In genomic region chrX:11745911-11746310, GRCm38 (mm10) we compare ENCODE assay signal across 34 mouse cellular contexts.
DNase-seq lines count a peak whose midpoint lies in the region; ATAC-seq and TF ChIP-seq lines count a peak whose summit lies in the region.
"Had no signal": no experiment of that assay in that cellular context is flagged by ENCODE, and none has a peak within 500 bp of the region (broad histone marks: within the 10 kb centered on the region; RNA-seq: fewer than 3 reads in every experiment).

No protein-coding gene starts in this region.

- H3K4me3 ChIP-seq in hindbrain, postnatal 0 days (ENCODE audit: low read length) = no peak overlapping the region
- H3K4me3 ChIP-seq in hindbrain, embryonic 14.5 days (replicated peaks; ENCODE audit: low read length) = no peak overlapping the region
- H3K4me3 ChIP-seq in left cerebral cortex, adult 2 months = no peak overlapping the region
- H3K4me3 ChIP-seq: forebrain, embryonic 10.5 days; gastrocnemius, adult 2 months; heart, adult 2 months; heart, embryonic 12.5 days; hindbrain, embryonic 13.5 days; neural tube, embryonic 13.5 days had no signal

- H3K27me3 ChIP-seq in hindbrain, postnatal 0 days (ENCODE audit: insufficient read depth, low read length) = no peaks in the 10 kb centered on the region
- H3K27me3 ChIP-seq in hindbrain, embryonic 14.5 days (ENCODE audit: control insufficient read depth, insufficient read depth, low read length) = no peaks in the 10 kb centered on the region; the same call in 1 of the 2 replicates
- H3K27me3 ChIP-seq in Patski = no peaks in the 10 kb centered on the region
- H3K27me3 ChIP-seq: CH12.LX; heart, embryonic 12.5 days; neural tube, embryonic 13.5 days had no signal

- TF ChIP-seq POLR2A in brain, embryonic 14.5 days (IDR thresholded peaks at IDR 0.05; ENCODE audit: borderline replicate concordance, extremely low read depth, insufficient read depth, insufficient read length, poor library complexity, severe bottlenecking) = no peak

- H3K36me3 ChIP-seq in hindbrain, postnatal 0 days (ENCODE audit: insufficient read depth, low read length) = no peaks in the 10 kb centered on the region
- H3K36me3 ChIP-seq in hindbrain, embryonic 14.5 days (replicated peaks; ENCODE audit: control insufficient read depth, insufficient read depth) = no peaks in the 10 kb centered on the region
- H3K36me3 ChIP-seq: forebrain, embryonic 10.5 days; G1E; heart, embryonic 12.5 days; hindbrain, embryonic 13.5 days; neural tube, embryonic 13.5 days had no signal

- H3K4me2 ChIP-seq in hindbrain, postnatal 0 days (ENCODE audit: low read depth, low read length) = no peak overlapping the region
- H3K4me2 ChIP-seq in hindbrain, embryonic 14.5 days (replicated peaks) = no peak overlapping the region
- H3K4me2 ChIP-seq: heart, embryonic 12.5 days; hindbrain, embryonic 13.5 days; neural tube, embryonic 13.5 days had no signal

- no peak for TF ChIP-seq CTCF in hindbrain, postnatal 0 days (IDR thresholded peaks at IDR 0.05; ENCODE audit: low read depth)
- no peak for TF ChIP-seq CTCF in Patski (IDR thresholded peaks at IDR 0.05)
- TF ChIP-seq CTCF in brain, embryonic 14.5 days (IDR thresholded peaks at IDR 0.05; ENCODE audit: borderline replicate concordance, extremely low read depth, insufficient read depth, insufficient read length) = no peak
- TF ChIP-seq CTCF in left cerebral cortex, adult 2 months (IDR thresholded peaks at IDR 0.05) = no peak

- peak; percentile 12 for DNase-seq in hindbrain, postnatal 0 days (ENCODE audit: low spot score)
- DNase-seq in hindbrain, embryonic 14.5 days (ENCODE audit: low spot score) = no peak
- peak; percentile 56 for DNase-seq in ES-CJ7 (ENCODE audit: low read depth, low spot score)
- peak; percentile 53 for DNase-seq in Patski (ENCODE audit: low read depth, low spot score)
- DNase-seq in brain, embryonic 14.5 days (ENCODE audit: low read depth) = peak; percentile 73
- DNase-seq in lung, postnatal 14 days = no peak
- no peak for DNase-seq in left cerebral cortex, adult 2 months (ENCODE audit: extremely low spot score in 1 of 2, low spot score in 2 of 2)
- DNase-seq: adrenal gland, adult 8-10 months; cerebellum, adult 11 months; cerebellum, postnatal 25 days; gastrocnemius, adult 2 months; gastrocnemius, postnatal 36 days; heart, adult 2 months; heart, postnatal 4 days; kidney, adult 11 months; kidney, postnatal 14 days; layer of hippocampus, adult 9-11 months; liver; lung, adult 2 months; lung, postnatal 10 days; right cerebral cortex, postnatal 25 days; spleen, adult 18-20 months; thymus, adult 18-20 months; thymus, postnatal 36 days had no signal

- H3K27ac ChIP-seq in hindbrain, postnatal 0 days = no peak overlapping the region
- H3K27ac ChIP-seq in hindbrain, embryonic 14.5 days = no peak overlapping the region
- no peak overlapping the region for H3K27ac ChIP-seq in left cerebral cortex, adult 2 months
- H3K27ac ChIP-seq: forebrain, embryonic 10.5 days; gastrocnemius, adult 2 months; heart, adult 2 months; hindbrain, embryonic 13.5 days; liver, embryonic 14.5 days; neural tube, embryonic 13.5 days; stomach, postnatal 0 days had no signal

- no peaks in the 10 kb centered on the region for H3K9me3 ChIP-seq in hindbrain, postnatal 0 days (ENCODE audit: low read length)
- no peaks in the 10 kb centered on the region for H3K9me3 ChIP-seq in hindbrain, embryonic 14.5 days (ENCODE audit: control insufficient read depth, low read length)
- H3K9me3 ChIP-seq: forebrain, embryonic 10.5 days; G1E; heart, embryonic 12.5 days; hindbrain, embryonic 13.5 days; neural tube, embryonic 13.5 days had no signal

- no peak for ATAC-seq in hindbrain, postnatal 0 days
- no peak for ATAC-seq in hindbrain, embryonic 14.5 days (ENCODE audit: low FRiP score)
- peak; percentile 36 for ATAC-seq in Patski
- ATAC-seq: activated CD4-positive, CD25-positive, alpha-beta regulatory T cell, adult 4 months; inflammation-experienced regulatory T-cells, adult 6 months had no signal

- no peak overlapping the region for H3K9ac ChIP-seq in hindbrain, postnatal 0 days (replicated peaks; ENCODE audit: low read length)
- H3K9ac ChIP-seq in hindbrain, embryonic 14.5 days = no peak overlapping the region
- H3K9ac ChIP-seq: heart, embryonic 12.5 days; hindbrain, embryonic 13.5 days; liver, embryonic 14.5 days; neural tube, embryonic 13.5 days had no signal

- in situ Hi-C loops in Patski (cut with MboI; ENCODE audit: low pct_unique_long_range_greater_than_20kb) = no loop called here

- H3K4me1 ChIP-seq in hindbrain, postnatal 0 days (ENCODE audit: insufficient read depth, low read length) = no peaks in the 10 kb centered on the region
- no peaks in the 10 kb centered on the region for H3K4me1 ChIP-seq in hindbrain, embryonic 14.5 days (replicated peaks; ENCODE audit: control insufficient read depth, insufficient read depth, low read length)
- H3K4me1 ChIP-seq: hindbrain, embryonic 13.5 days; neural tube, embryonic 13.5 days had no signal

- POLR2A ChIA-PET in Patski (lab: Charles Lee) = no interaction called here

- WGBS in hindbrain, postnatal 0 days = 31% methylated on average over 3 of the region's 3 CpGs
- WGBS in hindbrain, embryonic 14.5 days = 21% methylated on average over 3 of the region's 3 CpGs

- intact Hi-C loops in left cerebral cortex, adult 2 months (cut with DNase I) = loop anchor here (5.0 kb wide), 1 partner anchor 51 kb away; no protein-coding TSS in a partner anchor

- CTCF ChIA-PET in Patski (lab: Charles Lee) = no interaction called here

Comparison
In these comparisons a context has a peak if more than half of its experiments do, and no peak if none do; other contexts are left out.
1. DNase-seq: peak in hindbrain, postnatal 0 days (single experiment), ES-CJ7 (single experiment), Patski (single experiment) and brain, embryonic 14.5 days (single experiment); none in hindbrain, embryonic 14.5 days (single experiment), lung, postnatal 14 days (single experiment) and left cerebral cortex, adult 2 months (0 of 2).